Mouse (Mus musculus): ENCODE data around the gene Rtp3. TPM values are rescaled to one million over a fixed set of nuclear protein-coding genes. Genes with fewer than 3 reads are reported as not detected.

The Rtp3 gene
- polyA plus RNA-seq, 1 experiment from 2014 or later = not detected

DNA sequence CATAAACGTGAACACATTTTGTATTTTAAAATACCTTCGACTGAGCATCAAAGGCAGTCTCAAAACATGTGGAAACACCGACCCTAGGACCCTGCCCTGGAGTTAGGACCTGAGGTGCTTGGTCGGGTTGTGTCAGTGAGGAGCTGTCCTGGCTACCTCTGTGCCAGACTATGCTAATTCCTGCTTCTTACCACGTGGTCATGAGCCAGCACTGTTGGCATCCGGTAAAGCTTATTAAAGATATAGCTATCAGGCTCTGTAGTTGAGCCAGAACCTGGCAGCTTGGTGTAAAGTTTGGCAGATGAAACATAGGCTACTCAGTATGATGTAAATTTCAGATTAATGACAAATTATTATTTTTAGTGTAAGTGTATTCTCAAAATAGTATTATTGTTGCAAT lies 38.0 kb downstream of the Rtp3 start:
- peaks cover 26% of the 10 kb centered on the region for H3K27me3 ChIP-seq
- H3K9ac ChIP-seq (replicated peaks) = no peak overlapping the region
- H3K4me1 ChIP-seq (replicated peaks) = peaks cover 16% of the 10 kb centered on the region
- no peak for ATAC-seq
- no peak overlapping the region for H3K27ac ChIP-seq
- no peak overlapping the region for H3K4me2 ChIP-seq (replicated peaks)
- no peak overlapping the region for H3K4me3 ChIP-seq (replicated peaks)
- WGBS = 60% methylated on average over 6 of the region's 6 CpGs
- no peaks in the 10 kb centered on the region for H3K9me3 ChIP-seq
- H3K36me3 ChIP-seq = no peaks in the 10 kb centered on the region

DNA sequence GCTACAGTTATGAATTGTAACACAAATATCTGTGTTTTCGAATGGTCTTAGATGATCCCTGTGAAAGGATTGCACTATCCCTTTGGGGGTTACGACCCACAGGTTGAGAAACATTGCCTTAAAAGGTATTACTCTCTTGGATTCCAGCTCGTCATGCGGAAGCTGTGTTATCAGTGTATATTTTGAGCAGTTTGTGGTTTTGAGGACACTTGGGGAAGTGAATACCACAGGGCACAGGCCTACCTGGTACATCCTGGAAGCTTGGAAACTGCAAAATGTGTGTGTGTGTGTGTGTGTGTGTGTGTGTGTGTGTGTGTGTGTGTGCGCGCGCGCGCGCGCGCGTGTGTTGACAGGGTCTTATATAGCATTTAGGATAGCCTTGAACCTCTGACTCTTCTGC lies 38.5 kb downstream of the Rtp3 start:
- H3K27ac ChIP-seq = no peak overlapping the region
- no peak overlapping the region for H3K4me2 ChIP-seq (replicated peaks)
- no peaks in the 10 kb centered on the region for H3K36me3 ChIP-seq
- H3K9ac ChIP-seq (replicated peaks) = no peak overlapping the region
- no peak overlapping the region for H3K4me3 ChIP-seq (replicated peaks)
- no peak for ATAC-seq
- peaks cover 22% of the 10 kb centered on the region for H3K4me1 ChIP-seq (replicated peaks)
- H3K9me3 ChIP-seq = no peaks in the 10 kb centered on the region
- H3K27me3 ChIP-seq = peaks cover 31% of the 10 kb centered on the region
- 89% methylated on average over 13 of the region's 13 CpGs for WGBS

GRCm38 (mm10) chr9:110951397-110951796 lies 39.0 kb downstream of the Rtp3 start, which contains the start of gene Lrrc2:
TSS of gene Lrrc2 (plus strand) at chr9:110951545.
- H3K9ac ChIP-seq (replicated peaks) = no peak within 1 kb of the TSS
- H3K4me3 ChIP-seq (replicated peaks) = no peak within 1 kb of the TSS
- H3K4me1 ChIP-seq (replicated peaks) = peaks cover 26% of the 10 kb centered on the region
- H3K27ac ChIP-seq = no peak within 1 kb of the TSS
- H3K36me3 ChIP-seq = no peaks in the 10 kb centered on the region
- no peaks in the 10 kb centered on the region for H3K9me3 ChIP-seq
- no peak within 1 kb of the TSS for H3K4me2 ChIP-seq (replicated peaks)
- H3K27me3 ChIP-seq = peaks cover 35% of the 10 kb centered on the region
- no peak for ATAC-seq
- 93% methylated on average over 11 of the region's 11 CpGs for WGBS

- 92% methylated on average over 3 of the region's 3 CpGs for WGBS
- Histone ChIP-seq H3K4me1 (replicated peaks) (peaks cover 28% of the 10 kb centered on the region), H3K4me2 (replicated peaks) (no peak overlapping the region), H3K27ac (no peak overlapping the region), H3K9ac (replicated peaks) (no peak overlapping the region), H3K4me3 (replicated peaks) (no peak overlapping the region), H3K27me3 (peaks cover 48% of the 10 kb centered on the region), H3K9me3 (no peaks in the 10 kb centered on the region), H3K36me3 (no peaks in the 10 kb centered on the region)
- ATAC-seq = no peak
Observed at GRCm38 (mm10) chr9:110950109-110950508, 40.3 kb downstream of the Rtp3 start.

- ATAC-seq = no peak
- peaks cover 61% of the 10 kb centered on the region for H3K27me3 ChIP-seq
- 66% methylated on average over 8 of the region's 8 CpGs for WGBS
Observed at GRCm38 (mm10) chr9:110948813-110949310, 41.5 kb downstream of the Rtp3 start.

DNA sequence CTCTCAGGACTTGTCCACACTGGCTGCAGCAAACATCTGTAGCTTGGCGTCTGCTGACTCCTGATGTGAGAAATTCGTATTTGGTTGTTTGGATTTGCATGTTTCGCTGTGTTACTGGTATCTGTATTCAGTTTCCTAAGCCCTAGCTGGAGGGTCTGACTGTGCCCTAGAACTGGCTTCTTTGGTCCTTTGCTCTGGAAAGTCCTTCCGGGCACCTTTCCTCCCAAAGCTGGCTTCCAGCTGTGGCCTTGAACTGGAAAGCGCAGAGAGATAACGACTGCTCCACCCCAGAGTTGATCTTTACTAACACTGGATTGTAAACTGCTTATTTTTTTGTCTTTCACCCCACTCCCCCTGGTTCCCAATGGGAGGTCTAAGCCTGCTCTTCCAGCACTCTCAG lies 42.5 kb downstream of the Rtp3 start:
- 20% methylated on average over 6 of the region's 6 CpGs for WGBS
- Histone ChIP-seq H3K9me3 (no peaks in the 10 kb centered on the region), H3K4me3 (replicated peaks) (no peak overlapping the region), H3K4me1 (replicated peaks) (peaks cover 17% of the 10 kb centered on the region), H3K4me2 (replicated peaks) (no peak overlapping the region), H3K27me3 (peaks cover 60% of the 10 kb centered on the region), H3K9ac (replicated peaks) (no peak overlapping the region), H3K27ac (no peak overlapping the region), H3K36me3 (no peaks in the 10 kb centered on the region)
- ATAC-seq = no peak

More at GRCm38 (mm10) chr9:110948813-110949310, 41.5 kb downstream of the Rtp3 start:
- H3K9me3 ChIP-seq = no peaks in the 10 kb centered on the region
- no peak overlapping the region for H3K4me3 ChIP-seq (replicated peaks)
- no peaks in the 10 kb centered on the region for H3K36me3 ChIP-seq
- peaks cover 17% of the 10 kb centered on the region for H3K4me1 ChIP-seq (replicated peaks)
- H3K27ac ChIP-seq = no peak overlapping the region
- H3K9ac ChIP-seq (replicated peaks) = no peak overlapping the region
- H3K4me2 ChIP-seq (replicated peaks) = no peak overlapping the region

DNA sequence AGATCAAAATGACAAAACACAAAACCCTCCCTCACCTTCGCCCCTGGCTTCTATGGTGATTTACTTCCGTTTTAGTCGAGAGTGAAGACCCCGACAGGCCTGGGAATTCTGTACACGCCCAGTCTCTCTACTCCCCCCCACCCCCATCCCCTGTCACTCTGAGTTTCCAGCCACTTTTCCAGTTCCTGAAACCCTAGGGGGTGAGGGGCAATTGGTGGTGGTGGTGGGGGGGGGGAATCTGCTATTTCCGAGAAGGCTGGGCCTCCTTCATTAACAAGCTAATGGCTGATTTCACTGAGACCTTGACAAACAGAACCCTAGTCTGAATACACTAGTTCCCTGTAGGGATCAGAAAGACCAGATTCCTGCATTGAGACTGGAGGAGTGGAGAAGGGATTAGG lies 43.1 kb downstream of the Rtp3 start:
- H3K27me3 ChIP-seq = peaks cover 54% of the 10 kb centered on the region
- 2% methylated on average over 6 of the region's 6 CpGs for WGBS
- no peak overlapping the region for H3K4me3 ChIP-seq (replicated peaks)
- H3K4me1 ChIP-seq (replicated peaks) = peaks cover 17% of the 10 kb centered on the region
- no peaks in the 10 kb centered on the region for H3K9me3 ChIP-seq
- H3K36me3 ChIP-seq = no peaks in the 10 kb centered on the region
- peak overlapping the region; percentile 28 for H3K4me2 ChIP-seq (replicated peaks)
- H3K9ac ChIP-seq (replicated peaks) = no peak overlapping the region
- no peak overlapping the region for H3K27ac ChIP-seq
- ATAC-seq = no peak; the same call in 1 of the 2 replicates

DNA sequence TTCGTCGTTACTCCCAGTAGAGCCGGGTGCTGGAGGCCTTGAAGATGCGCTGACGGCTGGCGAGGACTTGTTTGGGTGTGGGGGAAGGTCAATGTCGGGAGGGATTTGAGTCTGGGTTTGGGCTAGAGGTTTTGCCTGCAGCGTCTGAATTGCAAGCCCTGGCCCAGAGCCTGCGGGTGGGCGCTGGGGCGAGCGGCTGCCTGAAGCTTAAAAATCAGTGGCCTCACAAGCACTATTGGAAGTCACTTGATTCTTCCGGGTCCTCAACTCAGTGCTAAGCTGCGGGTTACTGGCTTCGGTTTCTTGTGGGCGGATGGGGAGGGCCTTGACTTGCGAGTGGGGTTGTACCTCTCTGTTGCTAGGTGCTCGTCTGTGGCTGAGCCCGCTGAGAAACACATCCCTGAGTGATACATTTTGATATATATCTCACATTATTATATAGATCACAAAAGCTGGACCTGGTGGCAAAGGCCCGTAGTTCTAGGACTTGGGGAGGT lies 43.8 kb downstream of the Rtp3 start:
- Histone ChIP-seq H3K36me3 (no peaks in the 10 kb centered on the region), H3K4me3 (replicated peaks) (no peak overlapping the region), H3K27me3 (peaks cover 49% of the 10 kb centered on the region), H3K9ac (replicated peaks) (no peak overlapping the region), H3K27ac (no peak overlapping the region), H3K4me1 (replicated peaks) (peaks cover 17% of the 10 kb centered on the region), H3K4me2 (replicated peaks) (peak overlapping the region; percentile 28), H3K9me3 (no peaks in the 10 kb centered on the region)
- no peak for ATAC-seq
- WGBS = 7% methylated on average over 20 of the region's 20 CpGs

GRCm38 (mm10) chr9:110945926-110946325 lies 44.5 kb downstream of the Rtp3 start, which contains the start of gene Tdgf1:
TSS of gene Tdgf1 (minus strand) at chr9:110946158.
- WGBS = 15% methylated on average over 11 of the region's 11 CpGs
- Histone ChIP-seq H3K9me3 (no peaks in the 10 kb centered on the region), H3K4me1 (replicated peaks) (peaks cover 17% of the 10 kb centered on the region), H3K27me3 (peaks cover 46% of the 10 kb centered on the region), H3K4me3 (replicated peaks) (no peak within 1 kb of the TSS), H3K27ac (no peak within 1 kb of the TSS), H3K36me3 (no peaks in the 10 kb centered on the region), H3K4me2 (replicated peaks) (peak within 1 kb of the TSS; percentile 28), H3K9ac (replicated peaks) (no peak within 1 kb of the TSS)
- no peak for ATAC-seq

DNA sequence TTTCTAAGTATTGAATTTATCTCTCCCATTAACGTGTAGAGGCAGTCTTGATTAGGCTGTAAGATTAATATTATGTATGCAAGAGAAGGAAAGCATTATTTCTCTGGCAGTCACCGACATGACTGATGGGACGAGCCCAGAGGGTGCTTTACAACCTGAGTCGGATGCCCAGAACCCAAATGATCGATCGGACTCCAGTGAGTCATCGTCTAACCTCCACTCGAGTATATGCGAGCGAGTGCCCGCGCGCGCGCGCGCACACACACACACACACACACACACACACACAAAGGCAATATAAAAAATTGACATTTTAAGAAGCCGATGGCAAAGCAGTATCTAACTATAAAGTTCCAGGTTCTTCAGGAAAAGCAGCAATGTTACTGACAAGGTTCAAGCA lies 45.0 kb downstream of the Rtp3 start:
- H3K4me2 ChIP-seq (replicated peaks) = no peak overlapping the region
- H3K27ac ChIP-seq = no peak overlapping the region
- 30% methylated on average over 18 of the region's 18 CpGs for WGBS
- H3K27me3 ChIP-seq = peaks cover 46% of the 10 kb centered on the region
- H3K4me3 ChIP-seq (replicated peaks) = no peak overlapping the region
- ATAC-seq = no peak
- H3K36me3 ChIP-seq = no peaks in the 10 kb centered on the region
- H3K4me1 ChIP-seq (replicated peaks) = peaks cover 17% of the 10 kb centered on the region
- no peaks in the 10 kb centered on the region for H3K9me3 ChIP-seq
- no peak overlapping the region for H3K9ac ChIP-seq (replicated peaks)

- no peaks in the 10 kb centered on the region for H3K36me3 ChIP-seq
Observed at GRCm38 (mm10) chr9:110944265-110944664, 46.1 kb downstream of the Rtp3 start.

GRCm38 (mm10) chr9:110937506-110938490 lies 52.6 kb downstream of the Rtp3 start:
- Histone ChIP-seq H3K4me1 (replicated peaks) (no peaks in the 10 kb centered on the region), H3K27ac (no peak overlapping the region), H3K4me3 (replicated peaks) (no peak overlapping the region), H3K36me3 (no peaks in the 10 kb centered on the region), H3K9me3 (no peaks in the 10 kb centered on the region), H3K4me2 (replicated peaks) (no peak overlapping the region), H3K27me3 (no peaks in the 10 kb centered on the region), H3K9ac (replicated peaks) (no peak overlapping the region)
- WGBS = 68% methylated on average over 12 of the region's 12 CpGs
- ATAC-seq = no peak

More at GRCm38 (mm10) chr9:110944265-110944664, 46.1 kb downstream of the Rtp3 start:
- H3K27me3 ChIP-seq = peaks cover 43% of the 10 kb centered on the region
- no peaks in the 10 kb centered on the region for H3K9me3 ChIP-seq
- 34% methylated on average over 13 of the region's 13 CpGs for WGBS
- H3K27ac ChIP-seq = no peak overlapping the region
- H3K9ac ChIP-seq (replicated peaks) = no peak overlapping the region
- H3K4me2 ChIP-seq (replicated peaks) = no peak overlapping the region
- H3K4me3 ChIP-seq (replicated peaks) = no peak overlapping the region
- ATAC-seq = no peak
- peaks cover 17% of the 10 kb centered on the region for H3K4me1 ChIP-seq (replicated peaks)
